Mouse (Mus musculus): ENCODE data around the gene Plppr1. TPM values are rescaled to one million over a fixed set of nuclear protein-coding genes. Genes with fewer than 3 reads are reported as not detected.

Gene Plppr1
- total and polyA plus RNA-seq, 3 experiments, result not detected

- H3K4me1 ChIP-seq (ENCODE audit: control insufficient read depth in 1 of 2, insufficient read depth in 2 of 2, low read length in 2 of 2), result no peaks in the 10 kb centered on the region
- no peak for DNase-seq (ENCODE audit: low read depth, low spot score)
- no peaks in the 10 kb centered on the region for H3K36me3 ChIP-seq (ENCODE audit: control insufficient read depth in 1 of 2, insufficient read depth in 2 of 2, low read length in 2 of 2)
- TF ChIP-seq KAT2A (conservative IDR thresholded peaks at IDR 0.05; ENCODE audit: low read depth, low read length), result no peak
- no peak for TF ChIP-seq RCOR1 (IDR thresholded peaks at IDR 0.05; ENCODE audit: low read depth, low read length)
- no peak for TF ChIP-seq SMC3 (IDR thresholded peaks at IDR 0.05; ENCODE audit: low read depth, low read length)
- TF ChIP-seq MEF2A (IDR thresholded peaks at IDR 0.05; ENCODE audit: extremely low read depth, insufficient replicate concordance, low read depth, low read length, poor library complexity, severe bottlenecking), result no peak
- TF ChIP-seq ZMIZ1 (IDR thresholded peaks at IDR 0.05; ENCODE audit: low read depth, low read length), result no peak
- TF ChIP-seq CTCF (IDR thresholded peaks at IDR 0.05 in 2 of 3, conservative IDR thresholded peaks at IDR 0.05 in 1 of 3; ENCODE audit: control insufficient read depth in 1 of 3, insufficient read depth in 1 of 3, low read depth in 2 of 3, low read length in 3 of 3, poor library complexity in 1 of 3, severe bottlenecking in 1 of 3), result no peak
- no peak for TF ChIP-seq MXI1 (IDR thresholded peaks at IDR 0.05; ENCODE audit: low read depth, low read length)
- no peaks in the 10 kb centered on the region for H3K27me3 ChIP-seq (ENCODE audit: control insufficient read depth in 1 of 2, insufficient read depth in 2 of 2, low read length in 2 of 2)
- H3K27ac ChIP-seq (ENCODE audit: control insufficient read depth, low read depth, low read length), result no peak overlapping the region
- H3K4me3 ChIP-seq (ENCODE audit: control insufficient read depth in 1 of 2, insufficient read depth in 1 of 2, low read depth in 2 of 2, low read length in 2 of 2), result no peak overlapping the region
- H3K9ac ChIP-seq (ENCODE audit: control insufficient read depth, low read depth, low read length, poor library complexity, severe bottlenecking), result no peak overlapping the region
- H3K79me2 ChIP-seq (ENCODE audit: control insufficient read depth, insufficient read depth, low read length, poor library complexity), result no peaks in the 10 kb centered on the region
- no peaks in the 10 kb centered on the region for H3K9me3 ChIP-seq (replicated peaks; ENCODE audit: insufficient read depth, low read length)
These were observed 119.0 kb downstream of the Plppr1 start for GRCm38 (mm10) chr4:49178101-49178500.

- no peaks in the 10 kb centered on the region for H3K27me3 ChIP-seq (ENCODE audit: control insufficient read depth in 1 of 2, insufficient read depth in 2 of 2, low read length in 2 of 2)
- H3K27ac ChIP-seq (ENCODE audit: control insufficient read depth, low read depth, low read length), result no peak overlapping the region
- no peak for DNase-seq (ENCODE audit: low read depth, low spot score)
- H3K9me3 ChIP-seq (replicated peaks; ENCODE audit: insufficient read depth, low read length), result no peaks in the 10 kb centered on the region
- TF ChIP-seq BHLHE40 (IDR thresholded peaks at IDR 0.05; ENCODE audit: borderline replicate concordance, low read depth, low read length), result no peak
- no peak for TF ChIP-seq POLR2AphosphoS5 (IDR thresholded peaks at IDR 0.05; ENCODE audit: borderline replicate concordance, low read depth, low read length)
- TF ChIP-seq ZC3H11A (IDR thresholded peaks at IDR 0.05; ENCODE audit: low read depth, low read length), result no peak
- no peak for TF ChIP-seq ZNF384 (IDR thresholded peaks at IDR 0.05; ENCODE audit: low read depth, low read length)
- TF ChIP-seq CHD1 (IDR thresholded peaks at IDR 0.05; ENCODE audit: low read depth, low read length), result no peak
- TF ChIP-seq MYC (IDR thresholded peaks at IDR 0.05; ENCODE audit: low read depth, low read length), result no peak
- TF ChIP-seq NRF1 (IDR thresholded peaks at IDR 0.05; ENCODE audit: insufficient read depth, low read depth, low read length, poor library complexity, severe bottlenecking), result no peak
- TF ChIP-seq ZMIZ1 (IDR thresholded peaks at IDR 0.05; ENCODE audit: low read depth, low read length), result no peak
- no peak for TF ChIP-seq ETS1 (IDR thresholded peaks at IDR 0.05; ENCODE audit: low read depth, low read length)
- TF ChIP-seq EP300 (IDR thresholded peaks at IDR 0.05; ENCODE audit: low read depth in 1 of 2, low read length in 2 of 2), result no peak
- no peak for TF ChIP-seq KAT2A (conservative IDR thresholded peaks at IDR 0.05; ENCODE audit: low read depth, low read length)
- TF ChIP-seq ELF1 (IDR thresholded peaks at IDR 0.05; ENCODE audit: low read depth, low read length), result no peak
- no peak for TF ChIP-seq E2F4 (IDR thresholded peaks at IDR 0.05; ENCODE audit: borderline replicate concordance, low read depth, low read length)
- TF ChIP-seq MAX (IDR thresholded peaks at IDR 0.05; ENCODE audit: low read length), result no peak
- TF ChIP-seq ZKSCAN1 (IDR thresholded peaks at IDR 0.05; ENCODE audit: low read depth, low read length), result no peak
- TF ChIP-seq UBTF (IDR thresholded peaks at IDR 0.05; ENCODE audit: borderline replicate concordance, insufficient read depth, low read depth, low read length), result no peak
- TF ChIP-seq JUND (IDR thresholded peaks at IDR 0.05; ENCODE audit: low read depth, low read length), result no peak
- no peak for TF ChIP-seq RAD21 (IDR thresholded peaks at IDR 0.05; ENCODE audit: low read depth, low read length)
- TF ChIP-seq HCFC1 (IDR thresholded peaks at IDR 0.05; ENCODE audit: low read depth, low read length), result no peak
- TF ChIP-seq MEF2A (IDR thresholded peaks at IDR 0.05; ENCODE audit: extremely low read depth, insufficient replicate concordance, low read depth, low read length, poor library complexity, severe bottlenecking), result no peak
- H3K9ac ChIP-seq (ENCODE audit: control insufficient read depth, low read depth, low read length, poor library complexity, severe bottlenecking), result no peak overlapping the region
- H3K4me1 ChIP-seq (ENCODE audit: control insufficient read depth in 1 of 2, insufficient read depth in 2 of 2, low read length in 2 of 2), result no peaks in the 10 kb centered on the region
- no peaks in the 10 kb centered on the region for H3K79me2 ChIP-seq (ENCODE audit: control insufficient read depth, insufficient read depth, low read length, poor library complexity)
- no peak overlapping the region for H3K4me3 ChIP-seq (ENCODE audit: control insufficient read depth in 1 of 2, insufficient read depth in 1 of 2, low read depth in 2 of 2, low read length in 2 of 2)
- H3K36me3 ChIP-seq (ENCODE audit: control insufficient read depth in 1 of 2, insufficient read depth in 2 of 2, low read length in 2 of 2), result no peaks in the 10 kb centered on the region
These were observed 119.8 kb downstream of the Plppr1 start for GRCm38 (mm10) chr4:49178891-49179290.

Data from MEL (cell line).